Mouse (Mus musculus) heart, adult 18-20 months (tissue): ENCODE results near the gene Mrgprb3. TPM values are rescaled to one million over a fixed set of nuclear protein-coding genes. Genes with fewer than 3 reads are reported as not detected.

ENCODE experiments used
- DNase-seq, 2 experiments: peaks; one replicate each; pipeline ENCODE4 v3.0.0; 2021 to 2022; ENCODE audit warnings: mixed read lengths in 1 of 2
- long read RNA-seq, 2 experiments: library from polyadenylated mRNA; stranded (forward); transcript quantifications; one replicate each; pipeline ENCODE4 v2.0.0; 2021
- total RNA-seq, 2 experiments: library from RNA; stranded (reverse); gene quantifications; 2 replicates each; pipeline ENCODE4 v1.2.3; 2021

Gene Mrgprb3
- not detected for total RNA-seq
- long read RNA-seq, experiment 1 = 0 reads
- long read RNA-seq, experiment 2 = 0 reads

DNA sequence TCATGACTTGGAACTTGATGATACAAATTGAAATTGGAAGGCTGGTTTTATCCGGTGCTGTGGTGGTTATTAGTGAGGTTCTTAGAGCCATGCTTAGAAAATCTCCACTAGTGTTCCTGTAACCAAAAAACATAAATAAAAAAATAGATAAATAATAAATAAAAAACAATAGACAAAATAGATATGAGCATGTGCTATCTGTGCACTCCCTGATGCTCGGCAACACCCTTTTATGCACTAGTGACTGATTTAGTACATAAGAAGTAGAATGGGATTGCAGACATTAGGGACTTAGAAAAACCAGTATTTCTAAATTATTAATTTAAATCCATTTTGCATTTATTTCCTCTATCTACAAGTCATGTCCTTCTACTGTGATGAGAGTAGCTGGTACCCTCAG lies at the start of gene Mrgprb3:
TSS of gene Mrgprb3 (minus strand) at position 101 of the 400 bp plus-strand sequence.
- DNase-seq = no peak

Other genes starting within 250 kb of the Mrgprb3 start
- under 1 TPM; 0.05 to 0.40 TPM for gene Mrgprb1, start 187.5 kb downstream of the Mrgprb3 start, total RNA-seq
- gene Mrgprx2, start 144.5 kb downstream of the Mrgprb3 start, total RNA-seq = not detected
- gene Mrgprb2, start 85.7 kb downstream of the Mrgprb3 start, total RNA-seq = not detected
- gene Zdhhc13, start 145.2 kb upstream of the Mrgprb3 start, total RNA-seq = 10 to 100 TPM; 11.2 to 13.8 TPM
- gene Csrp3, start 204.2 kb upstream of the Mrgprb3 start, total RNA-seq = 1,000 to 10,000 TPM; 1,990 to 2,288 TPM
- under 1 TPM; 0.45 to 0.82 TPM for gene E2f8, start 237.8 kb upstream of the Mrgprb3 start, total RNA-seq